In genomic region chr13:48653788-48654770, GRCm38 (mm10) we compare ENCODE assay signal across 8 mouse cellular contexts. TPM values are rescaled to one million over a fixed set of nuclear protein-coding genes. Genes with fewer than 3 reads are reported as not detected.
A peak's percentile ranks its signal among the peaks of the same experiment; 100 is the strongest.
DNase-seq lines count a peak whose midpoint lies in the region; ATAC-seq and TF ChIP-seq lines count a peak whose summit lies in the region.

No protein-coding gene starts in this region.

- H3K9me3 ChIP-seq in hindbrain, embryonic 16.5 days (ENCODE audit: control insufficient read depth, low read length) = no peaks in the 10 kb centered on the region
- no peaks in the 10 kb centered on the region for H3K9me3 ChIP-seq in midbrain, embryonic 11.5 days (ENCODE audit: control insufficient read depth, low read length)

- DNase-seq in left cerebral cortex, adult 11 months (ENCODE audit: low spot score) = peak; percentile 47
- DNase-seq in left cerebral cortex, adult 8-10 months (ENCODE audit: low spot score in 2 of 2) = no peak
- peak; percentile 81 for DNase-seq in brain, embryonic 14.5 days (ENCODE audit: low read depth)
- peak; percentile 69 to 83 for DNase-seq in left cerebral cortex, adult 18-20 months (ENCODE audit: low spot score in 2 of 2)
- peak; percentile 97 for DNase-seq in midbrain, embryonic 11.5 days (ENCODE audit: low spot score, missing footprints)

- no peaks in the 10 kb centered on the region for H3K36me3 ChIP-seq in hindbrain, embryonic 16.5 days (ENCODE audit: control insufficient read depth, insufficient read depth, low read length)
- H3K36me3 ChIP-seq in midbrain, embryonic 11.5 days (ENCODE audit: control insufficient read depth, insufficient read depth, low read length) = no peaks in the 10 kb centered on the region
- H3K36me3 ChIP-seq in small intestine, adult 2 months (ENCODE audit: control insufficient read depth, insufficient read depth, low read length) = no peaks in the 10 kb centered on the region

- peak; percentile 58; the same call in 1 of the 2 replicates for ATAC-seq in erythroblast, adult 5-6 weeks (replicated peaks; ENCODE audit: low FRiP score, poor library complexity, severe bottlenecking)
- ATAC-seq in hindbrain, embryonic 16.5 days = peak; percentile 74
- ATAC-seq in midbrain, embryonic 11.5 days (ENCODE audit: low FRiP score) = peak; percentile 74

- no peaks in the 10 kb centered on the region for H3K4me1 ChIP-seq in hindbrain, embryonic 16.5 days (ENCODE audit: control insufficient read depth, insufficient read depth, low read depth, low read length)
- no peaks in the 10 kb centered on the region for H3K4me1 ChIP-seq in midbrain, embryonic 11.5 days (ENCODE audit: control insufficient read depth, insufficient read depth, low read length)
- peaks cover 2% of the 10 kb centered on the region; the same call in 1 of the 2 replicates for H3K4me1 ChIP-seq in small intestine, adult 2 months (ENCODE audit: control insufficient read depth, insufficient read depth, insufficient read length, low read length)

- no peak for TF ChIP-seq POLR2A in brain, embryonic 14.5 days (IDR thresholded peaks at IDR 0.05; ENCODE audit: borderline replicate concordance, extremely low read depth, insufficient read depth, insufficient read length, poor library complexity, severe bottlenecking)
- TF ChIP-seq POLR2A in small intestine, adult 2 months (IDR thresholded peaks at IDR 0.05; ENCODE audit: low read depth, low read length) = no peak

- TF ChIP-seq CTCF in brain, embryonic 14.5 days (IDR thresholded peaks at IDR 0.05; ENCODE audit: borderline replicate concordance, extremely low read depth, insufficient read depth, insufficient read length) = peak; percentile 88
- TF ChIP-seq CTCF in small intestine, adult 2 months (IDR thresholded peaks at IDR 0.05; ENCODE audit: extremely low read depth, insufficient read length, insufficient replicate concordance, low read depth, low read length) = peak; percentile 75; the same call in 1 of the 2 replicates

- no peak overlapping the region for H3K4me2 ChIP-seq in hindbrain, embryonic 16.5 days (ENCODE audit: low read length)
- H3K4me2 ChIP-seq in midbrain, embryonic 11.5 days = no peak overlapping the region

- H3K9ac ChIP-seq in hindbrain, embryonic 16.5 days (ENCODE audit: low read depth, low read length) = no peak overlapping the region
- H3K9ac ChIP-seq in midbrain, embryonic 11.5 days (ENCODE audit: low read length) = no peak overlapping the region

- 8% methylated on average over 14 of the region's 14 CpGs for WGBS in hindbrain, embryonic 16.5 days
- WGBS in midbrain, embryonic 11.5 days = 10% methylated on average over 14 of the region's 14 CpGs
- 6% methylated on average over 14 of the region's 14 CpGs for WGBS in small intestine, adult 2 months

- H3K4me3 ChIP-seq in hindbrain, embryonic 16.5 days (ENCODE audit: low read length) = no peak overlapping the region
- no peak overlapping the region for H3K4me3 ChIP-seq in midbrain, embryonic 11.5 days (ENCODE audit: low read depth, low read length)
- H3K4me3 ChIP-seq in small intestine, adult 2 months (ENCODE audit: low read depth, low read length) = no peak overlapping the region

- H3K27me3 ChIP-seq in hindbrain, embryonic 16.5 days (replicated peaks; ENCODE audit: control insufficient read depth, insufficient read depth, low read length) = peaks cover 35% of the 10 kb centered on the region
- H3K27me3 ChIP-seq in midbrain, embryonic 11.5 days (ENCODE audit: control insufficient read depth, insufficient read depth, low read length) = peaks cover 43% of the 10 kb centered on the region
- H3K27me3 ChIP-seq in small intestine, adult 2 months (ENCODE audit: control insufficient read depth, insufficient read depth, low read length) = peaks cover 31% of the 10 kb centered on the region

- no peak overlapping the region for H3K27ac ChIP-seq in hindbrain, embryonic 16.5 days (ENCODE audit: low read depth, low read length)
- no peak overlapping the region for H3K27ac ChIP-seq in midbrain, embryonic 11.5 days (ENCODE audit: low read depth, low read length)
- H3K27ac ChIP-seq in small intestine, adult 2 months (ENCODE audit: insufficient read depth, low read depth, low read length) = no peak overlapping the region

RNA-seq across cellular contexts. Expression of gene Barx1, which starts 8.7 kb away (rescaled TPM):
- total RNA-seq in left cerebral cortex, adult 8-10 months (2022) = not detected
- polyA plus RNA-seq in brain, embryonic 14.5 days (2012; rRNA removed) = 0.15 and 0.38 TPM in 2 replicates
- not detected in 2 replicates for total RNA-seq in erythroblast, adult 5-6 weeks (2015; ENCODE audit: low replicate concordance)
- total RNA-seq in erythroblast, adult 5-6 weeks (2017; ENCODE audit: low replicate concordance) = not detected in 2 replicates
- 0.26 TPM in 1 of 2 replicates, not detected in the other for polyA plus RNA-seq in hindbrain, embryonic 16.5 days (2015; fragmentation: Nextera tagmentation; extraction: Ambion mirVana)
- total RNA-seq in left cerebral cortex, adult 18-20 months (2021) = not detected
- 0.19 and 0.46 TPM in 2 replicates for polyA plus RNA-seq in midbrain, embryonic 11.5 days (2014; fragmentation: Nextera tagmentation; extraction: Ambion mirVana)
- 0.08 and 13.2 TPM in 2 replicates for polyA plus RNA-seq in small intestine, adult 2 months (2012; rRNA removed)

RNA-seq across cellular contexts. Expression of gene Ptpdc1, which starts 28.6 kb away (rescaled TPM):
- total RNA-seq in left cerebral cortex, adult 8-10 months (2022) = 10 to 100 TPM; 24.3 to 26.9 (median 25.6) TPM
- polyA plus RNA-seq in brain, embryonic 14.5 days (2012; rRNA removed) = 10.4 and 19.6 TPM in 2 replicates
- 1.0 TPM in 1 of 2 replicates, not detected in the other for total RNA-seq in erythroblast, adult 5-6 weeks (2015; ENCODE audit: low replicate concordance)
- 0.43 and 0.56 TPM in 2 replicates for total RNA-seq in erythroblast, adult 5-6 weeks (2017; ENCODE audit: low replicate concordance)
- polyA plus RNA-seq in hindbrain, embryonic 16.5 days (2015; fragmentation: Nextera tagmentation; extraction: Ambion mirVana) = 14.7 and 17.4 TPM in 2 replicates
- 10 to 100 TPM; 21.8 to 23.5 TPM for total RNA-seq in left cerebral cortex, adult 18-20 months (2021)
- polyA plus RNA-seq in midbrain, embryonic 11.5 days (2014; fragmentation: Nextera tagmentation; extraction: Ambion mirVana) = 17.2 and 17.8 TPM in 2 replicates
- polyA plus RNA-seq in small intestine, adult 2 months (2012; rRNA removed) = 0.33 and 0.62 TPM in 2 replicates

Comparison
In these comparisons a context has a peak if more than half of its experiments do, and no peak if none do; other contexts are left out.
1. DNase-seq: peak in left cerebral cortex, adult 11 months (single experiment), brain, embryonic 14.5 days (single experiment), left cerebral cortex, adult 18-20 months (2 of 2) and midbrain, embryonic 11.5 days (single experiment); none in left cerebral cortex, adult 8-10 months (0 of 2).
2. Peak in every context shown above with its lines, with median percentiles within 50 percentile points of each other: ATAC-seq.